Mouse (Mus musculus): Measurements from ENCODE around the gene Pld5. TPM values are rescaled to one million over a fixed set of nuclear protein-coding genes. Genes with fewer than 3 reads are reported as not detected.
"Not testable (repeated sequence)": the region's sequence is repeated elsewhere in the genome, so short reads cannot be mapped to it uniquely, and the experiment has no call there.

Gene Pld5
- polyA plus RNA-seq, 1 experiment from 2014 or later = 0.58 TPM

DNA sequence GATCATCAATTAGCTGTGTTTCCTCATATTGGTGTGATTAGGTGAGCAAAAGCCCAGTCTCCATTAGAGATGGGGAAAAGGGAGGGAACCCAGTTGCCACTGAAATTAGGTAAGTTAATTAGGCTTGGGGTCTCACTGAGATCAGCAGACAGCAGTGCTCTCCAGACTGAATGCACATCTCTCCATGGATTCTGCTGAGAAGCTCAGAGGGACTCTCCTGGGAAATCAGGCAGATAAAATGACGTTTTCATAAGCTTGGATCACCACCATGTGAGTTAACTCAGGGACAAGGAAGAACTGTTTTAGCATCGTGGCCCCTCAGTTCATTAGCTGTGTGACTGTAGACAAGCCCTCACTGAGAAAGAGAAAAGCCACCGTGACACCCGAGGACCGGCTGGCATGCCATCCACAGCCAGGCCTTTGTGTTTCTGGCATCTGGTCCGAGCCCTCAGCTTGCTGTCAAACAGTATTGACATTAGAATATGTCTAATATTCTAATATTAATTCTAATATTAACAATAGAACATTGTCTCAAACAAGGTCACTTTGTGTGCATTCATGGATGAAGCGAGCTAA is 277.9 kb downstream of the Pld5 start:
- no peaks in the 10 kb centered on the region for H3K4me1 ChIP-seq (ENCODE audit: control insufficient read depth in 2 of 2, insufficient read depth in 2 of 2, low read length in 2 of 2)
- WGBS = 67% methylated on average over 7 of the region's 7 CpGs
- ATAC-seq (ENCODE audit: insufficient number of reproducible peaks, insufficient read depth, low FRiP score, low read depth) = no peak

DNA sequence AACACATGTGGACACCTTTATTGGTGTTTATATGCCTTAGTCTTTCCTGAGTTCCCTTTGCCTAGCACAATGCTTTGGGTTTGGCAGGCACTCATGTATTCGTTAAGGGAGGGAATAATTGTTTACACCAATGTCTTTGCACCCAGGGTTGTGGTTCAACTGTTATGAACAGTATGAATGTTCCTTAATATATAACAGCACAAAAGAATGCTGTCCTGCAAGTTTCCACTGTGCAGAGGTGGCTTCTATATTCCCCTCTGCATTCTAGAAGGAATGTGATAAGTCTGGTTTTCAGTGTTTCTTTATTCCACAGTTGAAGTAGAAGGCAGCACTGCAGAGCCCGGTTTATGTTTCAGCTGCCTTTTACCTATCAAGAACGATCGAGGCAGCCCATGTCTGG is 286.2 kb downstream of the Pld5 start:
- H3K27ac ChIP-seq (replicated peaks in 1 of 2; ENCODE audit: control insufficient read depth in 1 of 2, insufficient read depth in 1 of 2, low read depth in 2 of 2, low read length in 2 of 2) = no peak overlapping the region
- H3K9me3 ChIP-seq (ENCODE audit: control insufficient read depth, low read length) = 0 out of 2 replicates have a peak, but pooled peaks cover 4% of the 10 kb centered on the region
- WGBS = 82% methylated on average over 4 of the region's 4 CpGs
- no peaks in the 10 kb centered on the region for H3K36me3 ChIP-seq (ENCODE audit: control insufficient read depth, insufficient read depth, low read length)
- no peak overlapping the region for H3K4me2 ChIP-seq (ENCODE audit: low read length)
- no peaks in the 10 kb centered on the region for H3K4me1 ChIP-seq (ENCODE audit: control insufficient read depth in 2 of 2, insufficient read depth in 2 of 2, low read length in 2 of 2)
- H3K4me3 ChIP-seq (ENCODE audit: control insufficient read depth in 1 of 2, insufficient read depth in 1 of 2, low read depth in 1 of 2, low read length in 2 of 2) = no peak overlapping the region
- ATAC-seq (ENCODE audit: insufficient number of reproducible peaks, insufficient read depth, low FRiP score, low read depth) = no peak
- H3K27me3 ChIP-seq (ENCODE audit: control insufficient read depth, insufficient read depth, low read length) = no peaks in the 10 kb centered on the region
- no peak overlapping the region for H3K9ac ChIP-seq (ENCODE audit: low read length)

More for the DNA sequence above, 277.9 kb downstream of the Pld5 start:
- Histone ChIP-seq H3K9ac (ENCODE audit: low read length) (no peak overlapping the region), H3K27ac (replicated peaks in 1 of 2; ENCODE audit: control insufficient read depth in 1 of 2, insufficient read depth in 1 of 2, low read depth in 2 of 2, low read length in 2 of 2) (no peak overlapping the region), H3K36me3 (ENCODE audit: control insufficient read depth, insufficient read depth, low read length) (no peaks in the 10 kb centered on the region), H3K9me3 (ENCODE audit: control insufficient read depth, low read length) (no peaks in the 10 kb centered on the region), H3K4me2 (ENCODE audit: low read length) (no peak overlapping the region), H3K27me3 (ENCODE audit: control insufficient read depth, insufficient read depth, low read length) (no peaks in the 10 kb centered on the region), H3K4me3 (ENCODE audit: control insufficient read depth in 1 of 2, insufficient read depth in 1 of 2, low read depth in 1 of 2, low read length in 2 of 2) (no peak overlapping the region)

GRCm38 (mm10) chr1:175988448-175988847 is 286.7 kb downstream of the Pld5 start:
- H3K27me3 ChIP-seq (ENCODE audit: control insufficient read depth, insufficient read depth, low read length) = no peaks in the 10 kb centered on the region
- 0 out of 2 replicates have a peak, but pooled peaks cover 4% of the 10 kb centered on the region for H3K9me3 ChIP-seq (ENCODE audit: control insufficient read depth, low read length)
- ATAC-seq (ENCODE audit: insufficient number of reproducible peaks, insufficient read depth, low FRiP score, low read depth) = no peak
- H3K4me1 ChIP-seq (ENCODE audit: control insufficient read depth in 2 of 2, insufficient read depth in 2 of 2, low read length in 2 of 2) = no peaks in the 10 kb centered on the region
- H3K27ac ChIP-seq (replicated peaks in 1 of 2; ENCODE audit: control insufficient read depth in 1 of 2, insufficient read depth in 1 of 2, low read depth in 2 of 2, low read length in 2 of 2) = no peak overlapping the region
- no peak overlapping the region for H3K4me2 ChIP-seq (ENCODE audit: low read length)
- H3K36me3 ChIP-seq (ENCODE audit: control insufficient read depth, insufficient read depth, low read length) = no peaks in the 10 kb centered on the region
- H3K9ac ChIP-seq (ENCODE audit: low read length) = no peak overlapping the region
- WGBS = 86% methylated on average over 5 of the region's 5 CpGs
- H3K4me3 ChIP-seq (ENCODE audit: control insufficient read depth in 1 of 2, insufficient read depth in 1 of 2, low read depth in 1 of 2, low read length in 2 of 2) = no peak overlapping the region

- ATAC-seq (ENCODE audit: insufficient number of reproducible peaks, insufficient read depth, low FRiP score, low read depth) = not testable (repeated sequence)
- 85% methylated on average over 7 of the region's 7 CpGs for WGBS
Observed at GRCm38 (mm10) chr1:175979014-175979413, 296.1 kb downstream of the Pld5 start, which contains the start of gene Rbm8a2. Gene Rbm8a2, minus strand, starts transcription at chr1:175979114.

DNA sequence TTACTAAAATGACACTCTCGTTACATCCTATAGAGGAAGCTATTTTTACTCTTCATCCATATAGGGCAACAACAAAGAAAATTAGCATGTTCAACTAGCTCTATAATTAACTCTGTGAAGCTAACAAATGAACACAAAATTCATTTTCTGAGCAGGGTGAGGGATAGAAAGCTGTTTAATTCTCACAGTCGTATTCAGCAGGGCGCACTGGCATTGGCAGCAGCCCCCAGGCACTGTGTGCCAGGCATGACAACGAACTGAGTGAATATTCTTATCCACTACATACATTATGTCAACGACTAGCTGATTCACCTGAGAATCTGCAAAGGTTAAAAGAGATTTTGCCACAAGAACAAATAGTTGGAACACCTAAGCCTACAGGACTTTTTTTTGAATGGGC is 304.4 kb downstream of the Pld5 start:
- no peak overlapping the region for H3K4me3 ChIP-seq (ENCODE audit: control insufficient read depth in 1 of 2, insufficient read depth in 1 of 2, low read depth in 1 of 2, low read length in 2 of 2)
- WGBS = 84% methylated on average over 5 of the region's 5 CpGs
- no peak overlapping the region for H3K9ac ChIP-seq (ENCODE audit: low read length)
- no peak overlapping the region for H3K27ac ChIP-seq (replicated peaks in 1 of 2; ENCODE audit: control insufficient read depth in 1 of 2, insufficient read depth in 1 of 2, low read depth in 2 of 2, low read length in 2 of 2)
- no peak overlapping the region for H3K4me2 ChIP-seq (ENCODE audit: low read length)
- H3K9me3 ChIP-seq (ENCODE audit: control insufficient read depth, low read length) = no peaks in the 10 kb centered on the region
- no peaks in the 10 kb centered on the region for H3K4me1 ChIP-seq (ENCODE audit: control insufficient read depth in 2 of 2, insufficient read depth in 2 of 2, low read length in 2 of 2)
- no peak for ATAC-seq (ENCODE audit: insufficient number of reproducible peaks, insufficient read depth, low FRiP score, low read depth)
- no peaks in the 10 kb centered on the region for H3K36me3 ChIP-seq (ENCODE audit: control insufficient read depth, insufficient read depth, low read length)
- no peaks in the 10 kb centered on the region for H3K27me3 ChIP-seq (ENCODE audit: control insufficient read depth, insufficient read depth, low read length)

More at GRCm38 (mm10) chr1:175979014-175979413, 296.1 kb downstream of the Pld5 start, which contains the start of gene Rbm8a2:
- H3K9me3 ChIP-seq (ENCODE audit: control insufficient read depth, low read length); H3K4me1 ChIP-seq (ENCODE audit: control insufficient read depth in 2 of 2, insufficient read depth in 2 of 2, low read length in 2 of 2); H3K4me2 ChIP-seq (ENCODE audit: low read length); H3K9ac ChIP-seq (ENCODE audit: low read length); H3K36me3 ChIP-seq (ENCODE audit: control insufficient read depth, insufficient read depth, low read length); H3K27me3 ChIP-seq (ENCODE audit: control insufficient read depth, insufficient read depth, low read length); H3K27ac ChIP-seq (replicated peaks in 1 of 2; ENCODE audit: control insufficient read depth in 1 of 2, insufficient read depth in 1 of 2, low read depth in 2 of 2, low read length in 2 of 2); H3K4me3 ChIP-seq (ENCODE audit: control insufficient read depth in 1 of 2, insufficient read depth in 1 of 2, low read depth in 1 of 2, low read length in 2 of 2): not testable (repeated sequence)

- no peak overlapping the region for H3K27ac ChIP-seq (replicated peaks in 1 of 2; ENCODE audit: control insufficient read depth in 1 of 2, insufficient read depth in 1 of 2, low read depth in 2 of 2, low read length in 2 of 2)
- 89% methylated on average over 4 of the region's 5 CpGs for WGBS
- no peaks in the 10 kb centered on the region for H3K36me3 ChIP-seq (ENCODE audit: control insufficient read depth, insufficient read depth, low read length)
- H3K9me3 ChIP-seq (ENCODE audit: control insufficient read depth, low read length) = no peaks in the 10 kb centered on the region
- no peak overlapping the region for H3K9ac ChIP-seq (ENCODE audit: low read length)
- no peak overlapping the region for H3K4me3 ChIP-seq (ENCODE audit: control insufficient read depth in 1 of 2, insufficient read depth in 1 of 2, low read depth in 1 of 2, low read length in 2 of 2)
- no peaks in the 10 kb centered on the region for H3K4me1 ChIP-seq (ENCODE audit: control insufficient read depth in 2 of 2, insufficient read depth in 2 of 2, low read length in 2 of 2)
- H3K4me2 ChIP-seq (ENCODE audit: low read length) = no peak overlapping the region
- no peak for ATAC-seq (ENCODE audit: insufficient number of reproducible peaks, insufficient read depth, low FRiP score, low read depth)
- no peaks in the 10 kb centered on the region for H3K27me3 ChIP-seq (ENCODE audit: control insufficient read depth, insufficient read depth, low read length)
Observed at GRCm38 (mm10) chr1:175967004-175967745, 307.9 kb downstream of the Pld5 start.

DNA sequence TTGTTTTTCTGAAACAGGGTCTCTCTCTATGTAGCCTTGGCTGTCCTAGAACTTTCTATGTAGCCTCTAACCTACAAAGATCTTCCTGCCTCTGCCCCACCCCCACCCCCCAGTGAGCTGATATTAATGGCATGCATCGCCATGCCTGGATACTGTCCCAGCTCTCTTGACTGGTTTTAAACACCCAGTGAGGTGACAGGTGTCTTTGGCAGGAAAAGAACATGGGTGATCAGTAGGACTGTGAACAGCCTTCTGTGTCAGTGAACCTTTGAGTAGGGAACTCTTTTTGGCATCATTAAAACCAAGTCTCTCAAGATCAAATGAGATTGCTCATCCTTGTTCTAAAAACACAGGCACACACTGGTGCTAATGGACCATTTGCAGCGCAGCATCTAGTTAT is 313.3 kb downstream of the Pld5 start:
- WGBS = 67% methylated on average over 2 of the region's 2 CpGs
- Histone ChIP-seq H3K27ac (replicated peaks in 1 of 2; ENCODE audit: control insufficient read depth in 1 of 2, insufficient read depth in 1 of 2, low read depth in 2 of 2, low read length in 2 of 2) (no peak overlapping the region), H3K4me2 (ENCODE audit: low read length) (no peak overlapping the region), H3K27me3 (ENCODE audit: control insufficient read depth, insufficient read depth, low read length) (no peaks in the 10 kb centered on the region), H3K4me3 (ENCODE audit: control insufficient read depth in 1 of 2, insufficient read depth in 1 of 2, low read depth in 1 of 2, low read length in 2 of 2) (no peak overlapping the region), H3K9me3 (ENCODE audit: control insufficient read depth, low read length) (no peaks in the 10 kb centered on the region), H3K36me3 (ENCODE audit: control insufficient read depth, insufficient read depth, low read length) (no peaks in the 10 kb centered on the region), H3K9ac (ENCODE audit: low read length) (no peak overlapping the region), H3K4me1 (ENCODE audit: control insufficient read depth in 2 of 2, insufficient read depth in 2 of 2, low read length in 2 of 2) (no peaks in the 10 kb centered on the region)
- ATAC-seq (ENCODE audit: insufficient number of reproducible peaks, insufficient read depth, low FRiP score, low read depth) = no peak
